Mouse (Mus musculus) C2C12 (cell line): ENCODE results near the gene Olfr31.

ENCODE experiments used
- CTCF ChIP-seq: IDR thresholded peaks from one replicate; pipeline ENCODE4 v1.5.1; 2011; ENCODE audit not compliant: control insufficient read depth, insufficient read depth, insufficient read length
- MAX ChIP-seq: IDR thresholded peaks from one replicate; pipeline ENCODE4 v1.6.1; 2011; ENCODE audit warnings: mild to moderate bottlenecking, control low read depth

GRCm38 (mm10) chr14:14322528-14322927 lies at the start of gene Olfr31:
- TF ChIP-seq CTCF (no peak), MAX (no peak)
